Mouse (Mus musculus): ENCODE data around the gene Mpv17l. TPM values are rescaled to one million over a fixed set of nuclear protein-coding genes. Genes with fewer than 3 reads are reported as not detected.

Mpv17l gene
- 61.1 TPM for polyA plus RNA-seq (2014; fragmentation: Illumina TruSeq; extraction: RNeasy Lipid Tissue Mini Kit (QIAGEN cat#74804); ENCODE audit: low read depth, low replicate concordance)

DNA sequence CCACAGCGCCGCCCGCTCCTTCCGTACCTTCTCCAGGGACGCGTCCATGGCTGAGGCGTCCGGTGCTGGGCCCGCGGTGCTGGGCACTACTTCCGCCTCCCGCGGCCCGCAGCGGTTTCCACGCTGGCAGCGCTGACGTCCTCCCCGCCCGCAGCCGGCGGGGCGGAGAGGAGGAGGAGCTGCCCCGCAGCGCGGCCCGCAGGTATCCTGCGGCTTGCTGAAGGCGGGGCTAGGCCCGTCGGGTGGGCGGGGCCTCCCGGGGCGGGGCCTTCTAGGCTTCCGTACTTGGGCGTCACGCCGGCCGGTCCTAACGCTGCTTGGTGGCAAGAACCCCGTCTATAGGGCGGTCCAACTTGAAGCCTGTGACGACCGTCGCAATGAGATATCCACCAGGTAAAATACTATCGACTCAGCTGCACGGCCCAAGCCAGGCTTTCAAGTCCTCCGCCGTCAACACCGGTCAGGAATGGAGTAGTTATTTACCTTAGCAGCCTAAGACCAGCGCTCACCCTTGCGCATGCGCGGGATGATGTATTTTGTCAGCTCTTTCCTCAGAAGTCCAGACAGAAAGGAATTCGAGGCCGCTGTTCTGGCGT lies at the start of gene Mpv17l, which contains the start of gene Pdxdc1:
Gene Mpv17l (plus strand): TSS at position 274 of the 596 bp plus-strand sequence.
Gene Pdxdc1 (minus strand): TSS at position 244 of the 596 bp plus-strand sequence.

DNA sequence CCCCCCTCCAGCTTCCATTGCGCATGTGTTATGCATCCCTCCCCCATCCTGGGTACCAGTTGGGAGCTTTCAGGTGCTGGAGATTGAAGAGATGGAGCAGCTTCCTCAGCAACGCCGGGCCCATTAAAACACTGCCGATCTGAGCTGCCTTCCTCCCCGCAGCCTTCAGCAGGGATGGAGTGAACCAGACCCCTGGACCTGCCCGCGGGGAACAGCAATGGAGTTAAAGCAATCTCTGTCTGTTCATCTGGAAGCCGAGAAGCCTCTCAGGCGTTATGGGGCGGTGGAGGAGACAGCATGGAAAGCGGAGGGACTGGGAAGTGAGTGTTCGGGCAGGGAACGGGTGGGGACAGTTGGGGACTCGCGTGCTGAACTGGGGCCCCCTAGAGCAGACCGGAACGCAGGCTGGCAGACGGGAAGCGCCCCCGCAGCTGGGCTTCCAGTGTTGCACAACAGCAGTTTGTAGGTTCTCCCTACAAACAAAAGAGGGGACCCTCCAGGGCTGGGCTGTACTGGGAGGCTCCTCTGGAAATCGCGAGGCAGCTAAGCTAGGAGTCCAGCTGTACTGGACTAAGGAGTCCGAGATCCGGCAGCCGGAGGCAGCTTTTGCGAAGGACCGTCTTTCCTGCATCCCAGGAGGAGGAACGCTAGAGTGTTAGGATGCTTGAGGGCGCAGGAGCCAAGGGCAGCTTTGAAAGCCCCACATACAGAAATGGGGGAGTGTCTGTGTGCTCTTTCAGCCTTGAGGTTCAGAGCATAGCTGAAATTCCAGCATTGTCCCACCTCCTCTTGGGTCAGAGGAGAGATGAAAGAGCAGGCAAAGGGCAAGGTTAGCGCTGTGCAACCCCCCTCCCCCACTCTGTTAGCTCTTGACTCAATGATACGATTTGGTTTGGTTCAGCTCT lies 83.9 kb downstream of the Mpv17l start, which contains the start of the genes 2900011O08Rik and Ifitm7:
Gene 2900011O08Rik (plus strand): TSS at position 31 of the 905 bp plus-strand sequence.
Gene Ifitm7 (minus strand): TSS at position 315 of the 905 bp plus-strand sequence.

Other genes starting within 250 kb of the Mpv17l start
- 59.3 TPM for gene Parn, start 235.0 kb upstream of the Mpv17l start, polyA plus RNA-seq (2014; fragmentation: Illumina TruSeq; extraction: RNeasy Lipid Tissue Mini Kit (QIAGEN cat#74804); ENCODE audit: low read depth, low replicate concordance)
- 40.2 TPM for gene Bfar, start 231.3 kb upstream of the Mpv17l start, polyA plus RNA-seq (2014; fragmentation: Illumina TruSeq; extraction: RNeasy Lipid Tissue Mini Kit (QIAGEN cat#74804); ENCODE audit: low read depth, low replicate concordance)
- gene 3110001I22Rik, start 231.2 kb upstream of the Mpv17l start, polyA plus RNA-seq (2014; fragmentation: Illumina TruSeq; extraction: RNeasy Lipid Tissue Mini Kit (QIAGEN cat#74804); ENCODE audit: low read depth, low replicate concordance) = 15.4 TPM
- gene Pla2g10, start 172.2 kb upstream of the Mpv17l start, polyA plus RNA-seq (2014; fragmentation: Illumina TruSeq; extraction: RNeasy Lipid Tissue Mini Kit (QIAGEN cat#74804); ENCODE audit: low read depth, low replicate concordance) = not detected
- 79.5 TPM for gene Rrn3, start 122.5 kb upstream of the Mpv17l start, polyA plus RNA-seq (2014; fragmentation: Illumina TruSeq; extraction: RNeasy Lipid Tissue Mini Kit (QIAGEN cat#74804); ENCODE audit: low read depth, low replicate concordance)
- 73.6 TPM for gene Ntan1, start 84.3 kb upstream of the Mpv17l start, polyA plus RNA-seq (2014; fragmentation: Illumina TruSeq; extraction: RNeasy Lipid Tissue Mini Kit (QIAGEN cat#74804); ENCODE audit: low read depth, low replicate concordance)
- 100 TPM for gene Pdxdc1, start within 50 bp of the Mpv17l start, polyA plus RNA-seq (2014; fragmentation: Illumina TruSeq; extraction: RNeasy Lipid Tissue Mini Kit (QIAGEN cat#74804); ENCODE audit: low read depth, low replicate concordance)
- 0.52 TPM for gene 2900011O08Rik, start 83.4 kb downstream of the Mpv17l start, polyA plus RNA-seq (2014; fragmentation: Illumina TruSeq; extraction: RNeasy Lipid Tissue Mini Kit (QIAGEN cat#74804); ENCODE audit: low read depth, low replicate concordance)
- gene Ifitm7, start 83.7 kb downstream of the Mpv17l start, polyA plus RNA-seq (2014; fragmentation: Illumina TruSeq; extraction: RNeasy Lipid Tissue Mini Kit (QIAGEN cat#74804); ENCODE audit: low read depth, low replicate concordance) = not detected

All from adrenal gland, adult 10 weeks (tissue).